Mouse (Mus musculus) embryo, embryonic 10.5 days (tissue): ENCODE results near the gene Cacna1f.

ENCODE experiments used
- DNase-seq: peaks from one replicate; pipeline ENCODE4 v3.0.0-alpha.2; 2015; ENCODE audit warnings: low spot score

The Cacna1f gene

GRCm38 (mm10) chrX:7674284-7675000 is 67.6 kb downstream of the Cacna1f start:
- DNase-seq = peak; percentile 21

- no peak for DNase-seq
Measured at GRCm38 (mm10) chrX:7675001-7675380, 68.1 kb downstream of the Cacna1f start.

GRCm38 (mm10) chrX:7678986-7679385 is 72.1 kb downstream of the Cacna1f start:
- DNase-seq = no peak

GRCm38 (mm10) chrX:7679405-7680056 is 72.6 kb downstream of the Cacna1f start:
- peak; percentile 92 for DNase-seq

GRCm38 (mm10) chrX:7680057-7680412 is 73.2 kb downstream of the Cacna1f start:
- no peak for DNase-seq

GRCm38 (mm10) chrX:7680864-7681263 is 74.0 kb downstream of the Cacna1f start, which contains the start of gene Magix:
Magix (minus strand) TSS chrX:7681251.
- DNase-seq = no peak
